In the genomic region with DNA sequence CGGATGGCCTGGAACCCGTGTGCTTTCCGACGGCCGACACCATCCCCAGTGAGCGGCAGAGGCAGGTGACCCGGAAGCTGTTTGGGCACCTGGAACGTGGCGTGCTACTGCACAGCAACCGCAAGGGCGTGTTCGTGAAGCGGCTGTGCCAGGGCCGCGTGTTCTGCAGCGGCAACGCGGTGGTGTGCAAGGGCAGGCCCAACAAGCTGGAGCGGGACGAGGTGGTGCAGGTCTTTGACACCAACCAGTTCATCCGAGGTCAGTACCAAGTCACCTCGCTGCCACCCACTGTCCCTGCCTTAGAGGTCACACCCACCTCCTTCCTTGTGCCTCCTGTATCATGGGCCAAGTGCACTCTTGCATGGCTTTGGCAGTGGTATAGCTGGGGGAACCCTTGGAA, we compare ENCODE assay signal across 21 mouse cellular contexts.
"Had no signal": no experiment of that assay in that cellular context is flagged by ENCODE, and none has a peak within 500 bp of the region (broad histone marks: within the 10 kb centered on the region; RNA-seq: fewer than 3 reads in every experiment).

No protein-coding gene starts in this region.

- H3K36me3 ChIP-seq: limb, embryonic 10.5 days; limb, embryonic 13.5 days; liver, embryonic 15.5 days; lung, embryonic 15.5 days; midbrain, embryonic 12.5 days; midbrain, embryonic 15.5 days; neural tube, embryonic 12.5 days; neural tube, embryonic 15.5 days had no signal

- H3K27me3 ChIP-seq: liver, embryonic 12.5 days; liver, embryonic 15.5 days; lung, embryonic 15.5 days; midbrain, embryonic 15.5 days; neural tube, embryonic 15.5 days had no signal

- DNase-seq: layer of hippocampus, adult 9-11 months; liver; lung, adult 18-20 months; lung, postnatal 10 days; lung, postnatal 36 days; right cerebral cortex, adult 18-20 months; right cerebral cortex, postnatal 14 days; right cerebral cortex, postnatal 4 days; thymus, adult 18-20 months; thymus, postnatal 36 days had no signal

- H3K27ac ChIP-seq: kidney, postnatal 0 days; layer of hippocampus, adult 2 months; limb, embryonic 13.5 days; liver, embryonic 12.5 days; liver, embryonic 15.5 days; midbrain, embryonic 12.5 days; midbrain, embryonic 15.5 days; neural tube, embryonic 12.5 days; neural tube, embryonic 15.5 days had no signal

- H3K4me1 ChIP-seq: midbrain, embryonic 15.5 days; neural tube, embryonic 15.5 days had no signal

- H3K4me3 ChIP-seq: layer of hippocampus, adult 2 months; limb, embryonic 10.5 days; limb, embryonic 13.5 days; liver, embryonic 12.5 days; liver, embryonic 15.5 days; lung, embryonic 15.5 days; midbrain, embryonic 12.5 days; midbrain, embryonic 15.5 days; neural tube, embryonic 12.5 days; neural tube, embryonic 15.5 days had no signal
